Mouse (Mus musculus) CD4-positive, CD25-positive, alpha-beta regulatory T cell, adult 2 months (primary cell): ENCODE measurements around the gene Mgat4a.

ENCODE experiments used
- DNase-seq: peaks from one replicate; pipeline ENCODE4 v3.0.0-alpha.2; 2012; ENCODE audit warnings: low read depth, low spot score

Mgat4a gene

DNA sequence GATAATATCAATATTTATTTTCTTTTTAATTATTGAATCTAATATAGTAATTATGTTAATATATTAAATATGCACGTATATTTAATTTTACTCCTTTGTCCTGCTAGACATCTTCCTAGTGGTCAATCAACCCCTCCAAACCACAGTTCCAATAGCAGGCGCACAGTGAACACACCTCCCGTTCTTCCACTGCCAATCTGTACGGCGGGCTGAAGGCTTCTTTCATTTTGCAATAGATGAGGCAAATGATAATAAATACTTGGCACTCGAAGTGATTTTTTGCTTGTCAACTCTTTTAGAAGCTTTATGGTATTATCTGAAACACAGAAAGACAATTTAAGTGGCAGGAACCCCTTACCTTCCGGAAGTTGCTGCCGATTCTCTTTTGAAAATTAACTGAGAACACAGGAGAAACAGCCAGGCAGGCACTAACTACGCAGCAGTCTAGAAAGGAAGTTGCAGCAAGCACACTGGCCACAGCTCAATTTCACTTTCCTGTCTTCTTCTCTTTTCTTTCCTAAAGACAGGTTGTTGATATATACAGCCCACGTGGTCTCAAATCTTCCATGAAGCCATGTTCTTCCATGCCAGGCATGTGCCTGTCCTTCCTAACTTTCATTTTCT lies 45.0 kb downstream of the Mgat4a start:
- peak; percentile 70 for DNase-seq

- no peak for DNase-seq
Measured at GRCm38 (mm10) chr1:37495104-37495503, 45.7 kb downstream of the Mgat4a start.

DNA sequence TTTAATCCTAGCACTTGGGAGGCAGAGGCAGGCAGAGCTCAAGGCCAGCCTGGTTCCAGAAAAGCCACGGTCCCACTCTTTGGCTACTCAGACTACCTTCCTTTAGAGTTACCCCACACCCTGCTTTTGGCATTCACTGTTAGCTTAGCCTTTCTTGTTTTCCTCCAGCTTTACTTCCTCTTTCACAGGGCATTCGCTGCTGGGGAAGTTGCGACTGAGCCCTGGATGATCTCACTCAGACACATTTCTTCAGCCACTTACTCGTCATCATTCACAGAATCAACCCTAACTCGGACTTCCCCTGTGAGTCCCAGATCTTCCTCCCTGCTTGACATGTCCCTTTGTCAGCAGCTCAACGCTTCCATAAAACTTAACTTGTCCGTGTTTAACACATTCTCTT lies 49.1 kb downstream of the Mgat4a start:
- peak; percentile 54 for DNase-seq

DNA sequence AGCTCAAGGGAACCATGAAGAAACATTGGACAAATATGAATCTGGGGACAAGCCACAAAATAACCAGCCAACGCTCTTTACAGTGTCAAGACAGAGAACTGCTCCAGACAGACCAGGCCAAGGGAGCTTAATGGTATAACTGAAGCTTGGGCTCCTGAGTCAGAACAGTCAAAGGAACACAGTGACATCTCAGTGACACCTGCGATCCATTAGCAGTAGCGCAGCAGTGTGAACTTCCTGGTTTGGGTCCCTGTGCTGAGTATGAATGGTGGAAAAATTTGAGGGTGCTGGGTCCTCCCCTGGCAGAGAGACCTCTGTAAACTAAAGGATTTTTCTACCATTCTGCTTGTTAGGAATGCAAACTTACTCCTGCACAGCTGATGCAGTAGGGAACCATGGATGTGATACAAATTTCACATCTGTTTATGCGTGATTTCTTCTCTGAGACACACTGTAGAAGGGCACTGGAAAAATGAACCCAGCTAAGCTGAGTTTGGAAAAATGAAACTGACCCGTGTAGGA lies 50.1 kb downstream of the Mgat4a start:
- no peak for DNase-seq

GRCm38 (mm10) chr1:37488531-37488930 lies 52.3 kb downstream of the Mgat4a start:
- no peak for DNase-seq

- no peak for DNase-seq
Measured at GRCm38 (mm10) chr1:37486994-37487393, 53.8 kb downstream of the Mgat4a start.

DNA sequence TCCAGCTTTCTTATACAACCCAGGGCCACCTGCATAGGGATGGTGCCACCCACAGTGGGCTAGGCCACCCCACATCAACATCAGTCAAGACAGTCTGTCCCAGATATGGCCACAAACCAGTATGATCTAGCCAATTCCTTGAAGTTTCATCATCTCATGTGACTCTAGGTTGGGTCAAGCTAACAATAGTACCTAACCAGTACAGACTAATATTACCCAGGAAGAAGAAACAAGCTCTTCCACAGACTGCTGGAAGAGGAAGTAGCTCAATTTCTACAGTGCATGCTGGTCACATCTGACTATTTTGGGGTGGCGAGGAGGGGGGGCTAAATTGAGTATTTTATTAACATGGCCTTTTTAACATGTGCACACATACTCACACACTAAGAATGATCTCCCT lies 54.4 kb downstream of the Mgat4a start:
- DNase-seq = no peak

DNA sequence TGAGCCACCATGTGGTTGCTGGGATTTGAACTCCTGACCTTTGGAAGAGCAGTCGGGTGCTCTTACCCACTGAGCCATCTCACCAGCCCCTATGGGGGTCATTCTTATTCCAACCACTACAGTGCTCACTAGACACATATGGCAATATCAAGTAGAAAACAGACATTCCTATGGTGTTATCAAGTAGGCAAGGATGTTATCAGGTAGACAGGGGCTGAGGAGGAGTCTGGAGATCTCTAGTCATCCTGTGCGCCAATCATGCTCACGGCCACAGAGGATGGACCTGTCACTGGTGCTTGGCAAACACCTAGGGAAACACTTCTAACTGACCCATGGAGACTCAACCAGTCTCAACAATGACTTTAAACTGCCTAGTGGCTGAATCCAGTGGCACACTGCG lies 56.2 kb downstream of the Mgat4a start:
- DNase-seq = no peak

GRCm38 (mm10) chr1:37481331-37481730 lies 59.5 kb downstream of the Mgat4a start:
- DNase-seq = peak; percentile 41

DNA sequence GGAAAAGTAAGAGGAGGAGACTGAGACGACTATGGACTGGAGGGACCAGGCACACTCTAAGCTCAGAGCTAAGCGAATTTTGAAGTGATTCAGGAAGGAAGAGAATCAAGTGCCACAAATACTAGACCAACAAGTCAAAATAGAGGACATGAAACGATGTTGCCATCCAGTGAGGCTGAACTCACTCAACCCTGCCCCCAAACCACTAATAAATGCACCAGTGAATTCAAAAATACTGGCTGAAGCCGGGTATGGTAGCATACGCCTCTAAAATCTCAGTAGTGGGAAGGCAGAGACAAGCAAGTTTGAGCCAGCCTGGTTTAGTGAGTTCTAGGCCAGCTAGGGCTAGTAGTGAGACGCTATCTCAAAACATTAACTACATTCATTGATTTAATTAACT lies 60.1 kb downstream of the Mgat4a start:
- no peak for DNase-seq

DNA sequence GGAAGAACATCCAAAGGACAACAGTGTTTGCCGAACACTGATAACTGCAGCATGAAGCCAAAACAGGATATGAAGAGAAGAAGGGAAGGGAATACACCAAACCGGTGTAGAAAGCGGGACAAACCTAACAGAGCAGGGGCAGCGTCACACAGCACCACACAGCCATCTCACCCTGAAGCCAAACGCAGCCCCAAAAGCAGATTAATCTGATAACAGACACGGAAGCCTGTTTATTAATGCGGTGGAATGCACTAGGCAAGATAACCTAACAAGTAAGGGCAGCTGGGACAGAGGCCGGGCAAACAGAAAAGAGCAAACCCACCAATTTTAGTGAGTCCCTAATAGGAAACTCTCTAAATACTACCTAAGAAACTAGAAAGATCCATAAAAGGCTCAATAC lies 61.1 kb downstream of the Mgat4a start:
- DNase-seq = no peak

DNA sequence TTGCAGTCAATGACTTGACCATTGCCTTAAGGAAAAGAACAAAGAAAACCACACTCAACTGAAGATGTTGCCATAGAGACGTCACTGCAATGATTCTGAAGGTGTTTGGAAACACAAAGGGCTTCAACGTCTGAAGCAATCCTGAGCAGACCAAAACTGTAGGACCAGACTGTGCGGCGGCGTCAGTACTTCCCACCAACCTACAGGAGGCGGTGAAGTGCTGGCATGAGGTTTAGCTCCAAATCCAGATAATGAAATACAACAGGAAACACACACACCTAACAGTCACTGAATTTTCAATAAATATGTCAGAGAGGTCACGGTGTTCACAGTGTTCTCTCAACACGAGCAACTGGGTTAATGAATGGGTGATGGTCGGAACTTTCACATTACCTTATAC lies 61.7 kb downstream of the Mgat4a start:
- peak; percentile 86 for DNase-seq

DNA sequence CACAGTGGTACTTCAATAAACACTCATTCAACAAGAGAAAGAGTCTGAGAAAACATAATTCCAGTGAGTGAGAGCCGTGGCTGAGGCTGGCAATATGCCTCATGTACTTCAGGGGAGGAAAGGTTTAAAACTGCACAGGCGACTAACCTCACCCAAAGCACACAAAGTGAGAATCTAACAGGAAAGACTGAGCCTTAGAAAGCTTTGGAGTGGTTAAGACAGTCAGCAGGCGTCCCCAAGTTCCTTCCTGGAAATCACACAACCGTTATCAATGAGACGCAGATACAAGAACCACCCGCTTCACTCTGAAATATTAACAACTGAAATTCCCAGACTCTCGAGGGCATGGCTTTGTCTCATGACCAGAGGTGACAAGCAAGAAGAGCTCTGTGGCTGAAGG lies 62.4 kb downstream of the Mgat4a start:
- peak; percentile 49 for DNase-seq

DNA sequence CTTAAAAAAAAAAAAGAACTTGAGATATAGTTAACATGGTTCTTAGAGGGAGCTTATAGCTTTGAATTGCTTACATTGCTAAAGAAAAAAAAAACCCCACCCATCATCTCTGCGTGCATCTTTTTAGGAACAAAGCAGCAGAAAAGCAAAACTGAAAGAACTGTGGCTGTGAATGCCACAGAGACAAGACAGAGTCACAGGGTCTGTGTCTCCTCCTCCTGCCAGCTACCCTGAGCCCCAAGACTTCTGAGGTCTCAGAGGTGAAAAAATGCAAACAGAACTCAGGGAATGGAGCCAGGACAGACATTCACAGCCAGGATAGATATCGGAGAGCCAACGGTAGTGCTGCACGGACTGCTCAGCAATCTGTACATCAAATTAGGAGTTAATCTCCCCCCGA lies 62.9 kb downstream of the Mgat4a start:
- peak; percentile 71 for DNase-seq

DNA sequence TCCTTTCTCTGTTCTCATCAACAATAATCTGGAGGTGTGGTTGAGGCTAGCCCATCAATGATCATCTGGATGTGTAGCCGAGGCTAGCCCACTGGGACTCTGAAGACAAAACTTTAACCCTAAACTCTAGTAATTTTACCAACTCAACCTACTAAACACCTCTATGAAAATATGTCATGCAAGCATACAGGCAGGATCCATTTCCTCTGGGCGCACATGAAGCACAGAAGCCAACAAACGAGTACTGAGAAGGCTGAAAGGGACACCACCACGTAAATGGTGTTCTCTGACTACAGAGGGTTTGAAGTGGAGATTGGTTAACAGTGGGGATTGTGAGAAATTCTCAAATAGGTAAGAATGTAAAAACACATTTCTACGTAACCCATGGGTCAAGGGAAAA lies 63.6 kb downstream of the Mgat4a start:
- peak; percentile 42 for DNase-seq

DNA sequence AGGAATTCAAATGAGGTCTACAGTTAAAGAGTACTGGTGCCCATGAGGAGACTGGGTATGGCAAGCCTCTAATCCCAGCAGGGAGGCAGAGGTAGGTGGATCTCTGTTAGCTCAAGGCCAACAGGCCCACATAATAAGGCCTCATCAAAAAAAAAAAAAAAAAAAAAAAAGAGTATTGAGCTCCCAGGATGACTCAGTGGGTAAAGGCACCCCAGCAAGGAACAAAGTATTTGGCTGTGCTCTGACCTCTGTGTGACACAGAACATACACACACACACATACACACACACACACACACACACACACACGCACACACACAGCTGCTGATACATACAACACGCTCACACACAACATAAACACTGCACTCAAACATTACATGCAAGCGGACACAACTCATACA lies 65.5 kb downstream of the Mgat4a start:
- DNase-seq = no peak

GRCm38 (mm10) chr1:37474634-37475190 lies 66.1 kb downstream of the Mgat4a start:
- no peak for DNase-seq

DNA sequence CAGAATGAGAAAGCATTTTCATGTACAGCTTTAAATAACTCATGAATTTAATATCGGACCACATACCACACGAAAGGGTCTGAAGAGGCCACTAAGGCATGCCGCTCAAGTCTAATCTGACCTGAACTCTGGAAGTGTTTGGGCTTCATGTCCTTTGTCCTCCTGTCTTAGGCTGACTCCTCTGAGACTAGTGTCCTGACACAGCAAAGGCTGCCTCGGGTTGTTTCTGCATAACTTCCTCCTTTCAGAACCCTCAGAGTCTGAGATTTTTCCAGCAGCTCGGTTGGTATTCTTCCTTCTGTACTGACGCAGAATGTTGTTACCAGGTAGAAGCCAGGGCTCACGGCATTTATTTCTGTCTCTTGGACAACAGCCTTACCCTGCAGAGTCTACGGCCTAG lies 66.8 kb downstream of the Mgat4a start:
- peak; percentile 41 for DNase-seq

- DNase-seq = peak; percentile 70
Measured at GRCm38 (mm10) chr1:37473251-37473650, 67.6 kb downstream of the Mgat4a start.

DNA sequence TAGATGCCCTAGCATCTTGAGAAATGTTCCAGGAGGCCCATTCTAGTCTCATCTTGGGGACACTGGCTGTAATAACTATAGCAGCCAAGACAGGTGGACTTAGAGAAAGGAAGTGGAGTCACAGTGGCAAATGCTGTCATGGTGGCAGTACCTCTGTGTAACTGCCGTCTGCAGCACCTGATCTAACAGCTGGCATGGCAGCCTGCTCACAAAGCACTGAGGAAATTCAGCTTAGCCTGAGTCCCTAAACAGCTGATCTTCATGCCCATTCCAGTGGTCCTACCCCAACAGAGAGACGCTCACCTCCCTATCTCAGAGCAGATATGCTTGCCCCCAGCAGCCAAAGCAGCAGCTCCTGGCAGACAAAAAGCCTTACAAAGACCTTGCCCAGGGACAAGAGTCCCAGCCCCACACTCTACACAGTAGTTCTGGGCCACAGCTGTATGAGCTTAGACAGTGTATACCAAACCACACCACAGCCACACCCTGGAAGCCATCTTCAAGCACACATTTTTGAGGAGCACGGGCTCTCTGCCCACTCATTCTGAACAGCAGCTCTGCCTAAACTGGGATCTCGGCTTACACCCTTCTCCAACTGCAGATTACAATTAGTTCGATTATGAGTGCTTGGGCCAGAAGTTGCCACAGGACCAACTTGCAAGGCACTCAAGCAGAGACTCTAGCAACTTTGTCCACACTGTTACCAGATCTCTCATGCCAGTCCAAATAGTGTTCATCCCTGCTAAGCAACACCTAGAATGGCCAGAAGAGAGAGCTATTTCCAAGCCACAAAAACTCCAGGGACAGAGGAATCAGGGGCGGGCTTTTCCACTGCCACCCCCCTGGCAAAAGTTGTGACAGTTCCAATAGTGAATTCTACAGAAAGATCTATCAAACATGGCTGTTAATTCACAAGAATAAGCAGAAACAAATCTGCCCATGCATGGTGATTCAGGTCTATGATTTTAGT lies 69.4 kb downstream of the Mgat4a start:
- DNase-seq = no peak

DNA sequence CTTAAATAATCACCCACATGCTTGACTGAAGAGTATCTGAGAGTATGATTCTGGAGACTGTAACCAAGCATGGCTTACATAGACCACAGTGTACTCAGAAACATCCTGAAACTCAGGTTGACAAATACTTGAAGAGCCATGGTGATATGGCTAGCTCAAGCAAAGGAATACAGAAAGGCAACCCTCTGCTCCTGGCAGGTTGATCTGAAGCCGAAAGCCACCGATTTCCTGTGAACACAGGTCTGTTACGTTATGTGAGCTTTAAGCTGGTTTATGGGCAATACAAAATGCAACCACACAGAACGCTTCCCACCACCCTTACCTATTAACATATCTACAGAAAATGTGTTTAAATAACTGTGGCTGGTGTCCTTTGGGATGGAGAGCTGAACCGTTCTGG lies 71.8 kb downstream of the Mgat4a start:
- no peak for DNase-seq

DNA sequence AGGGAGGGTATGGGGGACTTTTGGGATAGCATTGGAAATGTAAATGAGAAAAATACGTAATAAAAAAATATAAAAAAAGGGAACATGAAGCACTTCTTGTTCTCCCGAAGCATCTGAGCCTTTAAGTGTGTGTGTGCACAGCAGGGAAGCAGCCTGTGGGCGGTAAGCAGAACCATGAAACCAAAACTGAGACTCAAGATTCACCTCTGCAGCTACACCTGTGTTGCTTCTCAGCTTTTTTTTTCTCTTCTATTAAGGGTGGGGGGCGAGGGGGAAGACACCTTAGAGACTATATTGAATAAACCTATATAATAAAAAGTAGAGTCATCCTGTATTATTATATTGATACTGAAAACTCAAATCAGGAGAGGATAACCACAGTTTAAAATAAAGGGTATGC lies 73.0 kb downstream of the Mgat4a start:
- DNase-seq = no peak
